In genomic region chr3:104284961-104285360, GRCm38 (mm10) we compare ENCODE assay signal across 11 mouse cellular contexts.
"Had no signal": no experiment of that assay in that cellular context is flagged by ENCODE, and none has a peak within 500 bp of the region (broad histone marks: within the 10 kb centered on the region; RNA-seq: fewer than 3 reads in every experiment).

No protein-coding gene starts in this region.

- DNase-seq: liver, postnatal 0 days; lung, adult 2 months; lung, postnatal 14 days; lung, postnatal 4 days; midbrain, embryonic 14.5 days; right cerebral cortex, postnatal 14 days; thymus, adult 2 months; thymus, postnatal 25 days; thymus, postnatal 4 days had no signal

- ATAC-seq: liver, postnatal 0 days; lung, postnatal 0 days; midbrain, embryonic 16.5 days had no signal
